Mouse (Mus musculus) CH12.LX (cell line): ENCODE data around the gene Gstp1. TPM values are rescaled to one million over a fixed set of nuclear protein-coding genes. Genes with fewer than 3 reads are reported as not detected.

Experiments
- DNase-seq: peaks from one replicate; pipeline ENCODE4 v3.0.0-alpha.2; 2013; ENCODE audit errors: extremely low read depth
- H3K27ac ChIP-seq: 2 replicates; pipeline ENCODE4 v1.5.1; 2012; ENCODE audit warnings: low read depth, mild to moderate bottlenecking, control low read depth, moderate library complexity; ENCODE audit not compliant: insufficient read depth
- H3K27me3 ChIP-seq: replicated peaks from 2 replicates; pipeline ENCODE3; 2012; ENCODE audit warnings: inconsistent platforms
- H3K36me3 ChIP-seq, 2 experiments: replicated peaks in 1 of 2; 2 replicates each; pipeline versions ENCODE3 to v1.6.1; 2012; ENCODE audit warnings: inconsistent platforms in 1 of 2, low read length in 1 of 2, mild to moderate bottlenecking in 1 of 2, mixed read lengths in 1 of 2, moderate library complexity in 1 of 2; ENCODE audit not compliant: control insufficient read depth in 1 of 2, insufficient read depth in 1 of 2
- H3K4me1 ChIP-seq, 2 experiments: 2 replicates each; pipeline ENCODE4 v1.6.1; 2012; ENCODE audit warnings: inconsistent platforms in 1 of 2, moderate library complexity in 1 of 2; ENCODE audit not compliant: insufficient read depth in 2 of 2, control insufficient read depth in 1 of 2
- H3K4me2 ChIP-seq: 2 replicates; pipeline ENCODE4 v1.6.1; 2012; ENCODE audit warnings: low read depth, mild to moderate bottlenecking, control low read depth; ENCODE audit not compliant: poor library complexity, insufficient read depth, severe bottlenecking
- H3K4me3 ChIP-seq, 3 experiments: fragments of 150-350 bp in 1 of 3; sonication (generic) in 1 of 3; replicated peaks in 1 of 3; 2 replicates each; pipeline versions ENCODE3 to v1.5.1; 2011 to 2012; ENCODE audit warnings: low read depth in 2 of 3, low read length in 2 of 3, mild to moderate bottlenecking in 2 of 3, moderate library complexity in 2 of 3, control low read depth in 1 of 3, improper control_type of control experiment in 1 of 3, inconsistent platforms in 1 of 3, mixed read lengths in 1 of 3; ENCODE audit not compliant: poor library complexity in 1 of 3
- H3K79me2 ChIP-seq: replicated peaks from 2 replicates; pipeline ENCODE4 v1.6.1; 2012; ENCODE audit warnings: mild to moderate bottlenecking, moderate library complexity; ENCODE audit not compliant: control insufficient read depth, poor library complexity, insufficient read depth, severe bottlenecking; ENCODE audit errors: extremely low read depth
- H3K9ac ChIP-seq: 2 replicates; pipeline ENCODE4 v1.6.1; 2012; ENCODE audit warnings: low read depth, mild to moderate bottlenecking, control low read depth, moderate library complexity; ENCODE audit not compliant: insufficient read depth
- H3K9me3 ChIP-seq: replicated peaks from 2 replicates; pipeline ENCODE3; 2012; ENCODE audit warnings: low read length, inconsistent platforms, mixed read lengths
- BHLHE40 ChIP-seq: IDR thresholded peaks from 2 replicates; pipeline ENCODE4 v1.6.1; 2011; ENCODE audit warnings: mild to moderate bottlenecking, low read depth, low read length, improper control_type of control experiment
- CHD1 ChIP-seq: IDR thresholded peaks from 2 replicates; pipeline ENCODE4 v1.6.1; 2012; ENCODE audit warnings: low read depth, low read length, improper control_type of control experiment, inconsistent platforms
- CTCF ChIP-seq, 2 experiments: IDR thresholded peaks in 1 of 2; conservative IDR thresholded peaks in 1 of 2; 2 replicates each; pipeline ENCODE4 v1.5.1; 2011 to 2012; ENCODE audit warnings: low read depth in 2 of 2, low read length in 2 of 2, improper control_type of control experiment in 1 of 2, inconsistent platforms in 1 of 2, mild to moderate bottlenecking in 1 of 2, moderate library complexity in 1 of 2
- E2F4 ChIP-seq: IDR thresholded peaks from 2 replicates; pipeline ENCODE4 v1.6.1; 2011; ENCODE audit warnings: low read depth, low read length, improper control_type of control experiment; ENCODE audit not compliant: insufficient replicate concordance
- ELF1 ChIP-seq: IDR thresholded peaks from 2 replicates; pipeline ENCODE4 v1.6.1; 2014; ENCODE audit warnings: low read depth, mild to moderate bottlenecking, inconsistent platforms, low read length, improper control_type of control experiment
- EP300 ChIP-seq: IDR thresholded peaks from 2 replicates; pipeline ENCODE4 v1.6.1; 2011; ENCODE audit warnings: low read length, improper control_type of control experiment
- GABPA ChIP-seq: IDR thresholded peaks from 2 replicates; pipeline ENCODE4 v1.6.1; 2012; ENCODE audit warnings: low read depth, low read length, improper control_type of control experiment, inconsistent platforms; ENCODE audit not compliant: insufficient replicate concordance
- HCFC1 ChIP-seq: IDR thresholded peaks from 2 replicates; pipeline ENCODE4 v1.6.1; 2012; ENCODE audit warnings: low read depth, mild to moderate bottlenecking, inconsistent platforms, low read length, improper control_type of control experiment
- JUND ChIP-seq: conservative IDR thresholded peaks from 2 replicates; pipeline ENCODE4 v1.6.1; 2011; ENCODE audit warnings: low read depth, low read length, improper control_type of control experiment
- KAT2A ChIP-seq: IDR thresholded peaks from 2 replicates; pipeline ENCODE4 v1.6.1; 2012; ENCODE audit warnings: low read length, improper control_type of control experiment, inconsistent platforms; ENCODE audit not compliant: insufficient replicate concordance
- MAFK ChIP-seq: IDR thresholded peaks from 2 replicates; pipeline ENCODE4 v1.6.1; 2011; ENCODE audit warnings: low read length, improper control_type of control experiment; ENCODE audit not compliant: insufficient replicate concordance
- MAZ ChIP-seq: IDR thresholded peaks from 2 replicates; pipeline ENCODE4 v1.6.1; 2012; ENCODE audit warnings: low read depth, mild to moderate bottlenecking, inconsistent platforms, low read length, improper control_type of control experiment, moderate library complexity
- MEF2A ChIP-seq: IDR thresholded peaks from 2 replicates; pipeline ENCODE4 v1.6.1; 2014; ENCODE audit warnings: low read depth, mild to moderate bottlenecking, inconsistent platforms, low read length, improper control_type of control experiment, borderline replicate concordance
- NELFE ChIP-seq: IDR thresholded peaks from 2 replicates; pipeline ENCODE4 v1.6.1; 2011; ENCODE audit warnings: low read depth, low read length, improper control_type of control experiment
- NRF1 ChIP-seq: IDR thresholded peaks from 2 replicates; pipeline ENCODE4 v1.6.1; 2014; ENCODE audit warnings: low read depth, mild to moderate bottlenecking, inconsistent platforms, low read length, improper control_type of control experiment, moderate library complexity
- PAX5 ChIP-seq: IDR thresholded peaks from 2 replicates; pipeline ENCODE4 v1.6.1; 2012; ENCODE audit warnings: low read length, inconsistent platforms, mixed read lengths
- POLR2A ChIP-seq: IDR thresholded peaks from 2 replicates; pipeline ENCODE4 v1.6.1; 2011; ENCODE audit warnings: low read depth, mild to moderate bottlenecking, improper control_type of control experiment, low read length
- POLR2AphosphoS2 ChIP-seq: IDR thresholded peaks from 2 replicates; pipeline ENCODE4 v1.6.1; 2011; ENCODE audit warnings: low read depth, low read length, improper control_type of control experiment
- RAD21 ChIP-seq: IDR thresholded peaks from 2 replicates; pipeline ENCODE4 v1.6.1; 2011; ENCODE audit warnings: low read depth, mild to moderate bottlenecking, low read length, improper control_type of control experiment, moderate library complexity
- SMC3 ChIP-seq: IDR thresholded peaks from 2 replicates; pipeline ENCODE4 v1.6.1; 2011; ENCODE audit warnings: low read depth, low read length, improper control_type of control experiment
- TBP ChIP-seq: conservative IDR thresholded peaks from 2 replicates; pipeline ENCODE4 v1.6.1; 2011; ENCODE audit warnings: low read depth, low read length, improper control_type of control experiment
- TCF12 ChIP-seq: IDR thresholded peaks from 2 replicates; pipeline ENCODE4 v1.6.1; 2014; ENCODE audit warnings: low read depth, mild to moderate bottlenecking, inconsistent platforms, low read length, improper control_type of control experiment
- USF1 ChIP-seq: IDR thresholded peaks from 2 replicates; pipeline ENCODE4 v1.6.1; 2014; ENCODE audit warnings: low read depth, mild to moderate bottlenecking, inconsistent platforms, low read length, improper control_type of control experiment
- USF2 ChIP-seq: conservative IDR thresholded peaks from 2 replicates; pipeline ENCODE4 v1.6.1; 2011; ENCODE audit warnings: low read depth, low read length, improper control_type of control experiment
- ZKSCAN1 ChIP-seq: IDR thresholded peaks from 2 replicates; pipeline ENCODE4 v1.6.1; 2012; ENCODE audit warnings: low read depth, inconsistent platforms, low read length, improper control_type of control experiment, borderline replicate concordance
- ZMIZ1 ChIP-seq: IDR thresholded peaks from 2 replicates; pipeline ENCODE4 v1.6.1; 2012; ENCODE audit warnings: low read depth, mild to moderate bottlenecking, inconsistent platforms, low read length, improper control_type of control experiment
- dilution Hi-C: fragments of 300-500 bp; cut with MboI; formaldehyde crosslinking; loops from 2 replicates; pipeline ENCODE4 v1.14.3; 2020; ENCODE audit warnings: low sequenced_read_pairs; ENCODE audit not compliant: extremely low pct_unique_long_range_greater_than_20kb, extremely low pct_ligation_motif_present
- in situ Hi-C: fragments of 300-500 bp; cut with MboI; formaldehyde crosslinking; loops from 3 replicates; pipeline ENCODE4 v1.14.3; 2019; ENCODE audit warnings: low sequenced_read_pairs, low pct_ligation_motif_present, low pct_unique_long_range_greater_than_20kb, mixed read lengths
- polyA plus RNA-seq: library from polyadenylated mRNA; unstranded; fragments of >175 nt; gene quantifications from 2 replicates; pipeline ENCODE4 v1.2.1, GENCODE M21; 2012; ENCODE audit warnings: low read depth; ENCODE audit not compliant: insufficient read length
- total RNA-seq, 2 experiments: library from RNA; depleted of rRNA; stranded (reverse); fragments of 300-350 nt in 1 of 2; fragments of >200 nt in 1 of 2; gene quantifications; 2 replicates each; pipeline ENCODE4 v1.2.3; 2012 to 2014

Gene Gstp1
- total and polyA plus RNA-seq, 3 experiments = 333 to 696 (median 529) TPM

DNA sequence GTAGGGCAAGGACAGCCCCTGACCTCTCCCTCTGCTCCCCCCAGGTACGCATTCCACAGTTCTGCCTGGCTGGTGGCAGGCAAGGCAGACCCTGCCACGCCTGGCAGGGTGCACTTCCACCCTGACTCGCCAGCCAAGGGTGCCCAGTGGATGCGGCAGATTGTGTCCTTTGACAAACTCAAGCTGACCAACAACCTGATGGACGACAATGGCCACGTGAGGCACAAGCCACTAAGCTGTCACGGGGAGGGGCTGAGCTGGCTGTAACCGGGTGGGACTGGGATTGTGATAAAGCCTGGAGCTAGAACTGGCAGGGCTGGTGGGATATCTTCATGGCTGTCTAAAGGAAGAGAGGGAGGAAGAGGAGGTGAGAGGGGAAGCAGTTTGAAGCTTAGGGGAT, 40.6 kb downstream of the Gstp1 start (continued):
- no peak for TF ChIP-seq TCF12
- no peak for TF ChIP-seq CTCF (conservative IDR thresholded peaks at IDR 0.05 in 1 of 2, IDR thresholded peaks at IDR 0.05 in 1 of 2; ENCODE audit: low read depth in 2 of 2, low read length in 2 of 2)

DNA sequence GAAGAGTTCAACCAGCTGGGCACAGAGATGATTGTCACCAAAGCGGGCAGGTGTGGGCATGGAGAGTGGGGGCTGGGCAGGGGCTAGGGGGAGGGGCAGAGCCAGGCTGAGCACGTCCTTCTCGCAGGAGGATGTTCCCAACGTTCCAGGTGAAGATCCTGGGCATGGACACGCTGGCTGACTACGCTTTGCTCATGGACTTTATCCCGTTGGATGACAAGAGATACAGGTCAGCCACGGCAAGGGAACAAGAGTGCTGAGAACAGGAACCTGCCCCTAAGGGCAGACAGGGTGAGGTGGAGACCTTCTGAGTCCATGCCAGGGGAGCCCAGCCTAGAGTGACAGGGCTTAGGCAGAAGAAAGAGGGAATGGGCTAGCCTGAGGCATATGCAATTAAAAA, 41.0 kb downstream of the Gstp1 start:
- no peaks in the 10 kb centered on the region for H3K9me3 ChIP-seq
- H3K4me2 ChIP-seq = no peak overlapping the region
- in situ Hi-C loops = no loop called here
- DNase-seq = no peak
- TF ChIP-seq TCF12 = no peak
- TF ChIP-seq JUND = no peak
- TF ChIP-seq NELFE = no peak
- peaks cover 0 to 1% of the 10 kb centered on the region in 2 experiments for H3K36me3 ChIP-seq
- H3K9ac ChIP-seq = no peak overlapping the region
- H3K27ac ChIP-seq = no peak overlapping the region
- peaks cover 49% of the 10 kb centered on the region for H3K27me3 ChIP-seq
- dilution Hi-C loops = no loop called here
- H3K4me1 ChIP-seq = peaks cover 11 to 20% of the 10 kb centered on the region in 2 experiments
- no peak overlapping the region for H3K4me3 ChIP-seq
- no peaks in the 10 kb centered on the region for H3K79me2 ChIP-seq

DNA sequence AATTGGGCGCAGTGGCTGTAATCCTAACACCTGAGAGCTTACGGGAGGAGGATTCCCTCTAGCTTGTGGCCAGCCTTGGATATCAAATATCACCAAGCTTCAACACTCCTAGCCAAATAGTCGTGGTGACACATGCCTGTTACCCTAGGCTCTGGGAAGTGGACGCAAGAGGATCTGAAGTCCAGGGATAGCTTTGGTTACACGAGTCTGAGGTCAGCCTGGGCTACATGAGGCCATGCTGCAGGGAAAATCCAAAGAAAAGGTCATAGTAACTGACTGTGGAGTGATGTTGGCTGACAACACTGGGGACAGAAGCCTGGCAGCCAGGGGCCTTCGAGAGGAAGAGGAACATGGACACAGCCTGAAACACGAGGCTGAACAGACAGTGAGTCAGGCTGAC, 41.7 kb downstream of the Gstp1 start:
- dilution Hi-C loops = no loop called here

DNA sequence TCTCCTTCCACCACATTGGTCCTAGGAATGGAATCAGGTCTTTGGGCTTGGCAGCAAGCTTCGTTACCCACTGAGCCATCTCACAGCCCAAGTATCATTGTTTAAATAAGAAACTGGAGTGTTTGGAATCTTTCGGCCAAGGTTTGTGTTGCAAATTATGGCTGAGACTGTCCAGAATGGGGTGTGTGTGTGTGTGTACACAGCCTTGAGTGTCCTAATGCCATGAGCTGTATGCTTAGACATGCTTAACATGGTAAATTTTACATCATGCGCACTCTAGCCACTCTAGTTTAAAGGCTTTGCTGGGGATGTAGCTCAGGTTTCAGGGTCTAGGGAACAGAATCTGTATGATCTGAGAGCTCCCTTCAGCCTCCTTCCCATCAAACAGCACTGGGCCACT, 42.3 kb downstream of the Gstp1 start:
- in situ Hi-C loops = no loop called here
- Histone ChIP-seq H3K9ac (no peak overlapping the region), H3K27ac (no peak overlapping the region), H3K4me2 (no peak overlapping the region), H3K79me2 (no peaks in the 10 kb centered on the region), H3K9me3 (no peaks in the 10 kb centered on the region), H3K4me1 (peaks cover 7 to 11% of the 10 kb centered on the region in 2 experiments; a peak in 3 of 4 replicates), H3K4me3 (no peak overlapping the region), H3K36me3 (no peaks in the 10 kb centered on the region), H3K27me3 (peaks cover 58% of the 10 kb centered on the region)
- dilution Hi-C loops = no loop called here
- DNase-seq = no peak
- TF ChIP-seq ZKSCAN1 (no peak), PAX5 (no peak), HCFC1 (no peak), TBP (no peak), SMC3 (no peak), GABPA (no peak), MAZ (no peak), JUND (no peak), CTCF (conservative IDR thresholded peaks at IDR 0.05 in 1 of 2, IDR thresholded peaks at IDR 0.05 in 1 of 2; ENCODE audit: low read depth in 2 of 2, low read length in 2 of 2) (no peak), RAD21 (no peak), NRF1 (no peak), ZMIZ1 (no peak), USF1 (no peak), POLR2AphosphoS2 (no peak), CHD1 (no peak)

More for the DNA sequence above, 41.7 kb downstream of the Gstp1 start:
- Histone ChIP-seq H3K4me2 (no peak overlapping the region), H3K9ac (no peak overlapping the region), H3K9me3 (no peaks in the 10 kb centered on the region), H3K36me3 (no peaks in the 10 kb centered on the region), H3K27ac (no peak overlapping the region), H3K4me1 (peaks cover 8 to 14% of the 10 kb centered on the region in 2 experiments), H3K4me3 (no peak overlapping the region), H3K27me3 (peaks cover 52% of the 10 kb centered on the region), H3K79me2 (no peaks in the 10 kb centered on the region)
- DNase-seq = no peak
- in situ Hi-C loops = no loop called here
- TF ChIP-seq MAZ = no peak
- no peak for TF ChIP-seq USF2
- no peak for TF ChIP-seq NELFE
- TF ChIP-seq TCF12 = no peak
- no peak for TF ChIP-seq ELF1
- TF ChIP-seq RAD21 = no peak
- no peak for TF ChIP-seq KAT2A
- no peak for TF ChIP-seq POLR2A
- TF ChIP-seq BHLHE40 = no peak
- no peak for TF ChIP-seq E2F4
- TF ChIP-seq TBP = no peak
- TF ChIP-seq POLR2AphosphoS2 = no peak
- TF ChIP-seq CTCF (conservative IDR thresholded peaks at IDR 0.05 in 1 of 2, IDR thresholded peaks at IDR 0.05 in 1 of 2; ENCODE audit: low read depth in 2 of 2, low read length in 2 of 2) = no peak
- no peak for TF ChIP-seq ZKSCAN1
- no peak for TF ChIP-seq MEF2A
- no peak for TF ChIP-seq MAFK
- no peak for TF ChIP-seq EP300
